Mouse (Mus musculus) MEL (cell line): ENCODE measurements at regions not wholly inside any gene's neighbourhood (a gene's known extent, or its start where the extent isn't known, plus 50 kb on each side); places are given as distances from the start of the nearest gene placed in this dataset.

ENCODE experiments used
- CHD1 ChIP-seq: IDR thresholded peaks from 2 replicates; pipeline ENCODE4 v1.6.1; 2012; ENCODE audit warnings: low read depth, mild to moderate bottlenecking, inconsistent platforms, low read length, improper control_type of control experiment
- CTCF ChIP-seq, 3 experiments: IDR thresholded peaks in 2 of 3; conservative IDR thresholded peaks in 1 of 3; 2 replicates each; pipeline ENCODE4 v1.5.1; 2011 to 2012; ENCODE audit warnings: low read length in 3 of 3, low read depth in 2 of 3, mild to moderate bottlenecking in 2 of 3, improper control_type of control experiment in 1 of 3, inconsistent platforms in 1 of 3, mixed read lengths in 1 of 3, moderate library complexity in 1 of 3; ENCODE audit not compliant: control insufficient read depth in 1 of 3, insufficient read depth in 1 of 3, poor library complexity in 1 of 3, severe bottlenecking in 1 of 3
- GABPA ChIP-seq: IDR thresholded peaks from 2 replicates; pipeline ENCODE4 v1.6.1; 2012; ENCODE audit warnings: low read depth, mild to moderate bottlenecking, inconsistent platforms, low read length, improper control_type of control experiment, moderate library complexity
- MXI1 ChIP-seq: IDR thresholded peaks from 2 replicates; pipeline ENCODE4 v1.6.1; 2011; ENCODE audit warnings: mild to moderate bottlenecking, low read depth, low read length, improper control_type of control experiment
- NELFE ChIP-seq: IDR thresholded peaks from 2 replicates; pipeline ENCODE4 v1.6.1; 2011; ENCODE audit warnings: low read depth, low read length, improper control_type of control experiment
- POLR2A ChIP-seq, 2 experiments: IDR thresholded peaks; 2 replicates each; pipeline ENCODE4 v1.6.1; 2011 to 2012; ENCODE audit warnings: low read length in 2 of 2, mild to moderate bottlenecking in 2 of 2, control low read depth in 1 of 2, improper control_type of control experiment in 1 of 2, low read depth in 1 of 2, moderate library complexity in 1 of 2; ENCODE audit not compliant: control insufficient read depth in 1 of 2, insufficient read depth in 1 of 2, poor library complexity in 1 of 2
- POLR2AphosphoS2 ChIP-seq: IDR thresholded peaks from 2 replicates; pipeline ENCODE4 v1.6.1; 2011; ENCODE audit warnings: low read length, improper control_type of control experiment
- POLR2AphosphoS5 ChIP-seq: IDR thresholded peaks from 2 replicates; pipeline ENCODE4 v1.6.1; 2012; ENCODE audit warnings: low read depth, borderline replicate concordance, mild to moderate bottlenecking, inconsistent platforms, low read length, moderate library complexity, mixed read lengths

GRCm38 (mm10) chr10:67702783-67703455 is 154.2 kb upstream of the Ado start:
- TF ChIP-seq CTCF (IDR thresholded peaks at IDR 0.05 in 2 of 3, conservative IDR thresholded peaks at IDR 0.05 in 1 of 3; ENCODE audit: control insufficient read depth in 1 of 3, insufficient read depth in 1 of 3, low read depth in 2 of 3, low read length in 3 of 3, poor library complexity in 1 of 3, severe bottlenecking in 1 of 3) (no peak), POLR2A (IDR thresholded peaks at IDR 0.05; ENCODE audit: control insufficient read depth in 1 of 2, insufficient read depth in 1 of 2, low read depth in 1 of 2, low read length in 2 of 2, poor library complexity in 1 of 2) (no peak), POLR2AphosphoS2 (no peak), CHD1 (no peak), GABPA (no peak), POLR2AphosphoS5 (no peak), MXI1 (no peak), NELFE (no peak)
